Comparison of ENCODE assay signal across 9 mouse cellular contexts in the genomic region with DNA sequence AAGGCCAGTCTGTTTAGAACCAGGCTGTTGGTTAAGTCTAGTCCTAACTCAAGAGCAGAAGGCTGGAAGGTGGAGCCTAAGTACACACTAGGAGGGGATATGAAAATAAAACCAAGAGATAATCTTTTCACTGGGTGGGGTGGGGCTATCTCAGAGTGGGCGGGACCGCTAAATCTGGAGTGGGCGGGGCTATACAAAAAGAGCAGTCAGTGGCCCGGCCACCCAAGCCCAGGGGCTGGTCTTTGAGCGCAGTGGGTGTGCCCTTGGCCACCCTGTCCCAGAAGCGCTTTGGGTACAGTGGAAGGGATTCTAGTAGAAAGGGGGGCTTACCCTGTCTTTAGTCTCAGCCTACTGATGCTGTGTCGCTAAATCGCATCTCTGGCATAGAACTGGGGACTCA. TPM values are rescaled to one million over a fixed set of nuclear protein-coding genes. Genes with fewer than 3 reads are reported as not detected.
DNase-seq lines count a peak whose midpoint lies in the region; ATAC-seq lines count a peak whose summit lies in the region.
"Had no signal": no experiment of that assay in that cellular context is flagged by ENCODE, and none has a peak within 500 bp of the region (broad histone marks: within the 10 kb centered on the region; RNA-seq: fewer than 3 reads in every experiment).

No protein-coding gene starts in this region.

- H3K36me3 ChIP-seq in heart, embryonic 14.5 days (ENCODE audit: control insufficient read depth, insufficient read depth, low read length), result no peaks in the 10 kb centered on the region
- no peaks in the 10 kb centered on the region for H3K36me3 ChIP-seq in hindbrain, embryonic 16.5 days (ENCODE audit: control insufficient read depth, insufficient read depth, low read length)
- H3K36me3 ChIP-seq in midbrain, embryonic 13.5 days, result no peaks in the 10 kb centered on the region

- H3K4me1 ChIP-seq in heart, embryonic 14.5 days (ENCODE audit: control insufficient read depth in 2 of 2, insufficient read depth in 2 of 2, low read length in 2 of 2), result peaks cover 2 to 7% of the 10 kb centered on the region in 2 experiments; a peak in 3 of 4 replicates
- H3K4me1 ChIP-seq in hindbrain, embryonic 16.5 days (ENCODE audit: control insufficient read depth, insufficient read depth, low read depth, low read length), result peaks cover 8% of the 10 kb centered on the region; the same call in 1 of the 2 replicates
- H3K4me1 ChIP-seq in midbrain, embryonic 13.5 days (replicated peaks), result peaks cover 11% of the 10 kb centered on the region; the same call in 1 of the 2 replicates

- WGBS in heart, embryonic 14.5 days, result 7% methylated on average over 8 of the region's 8 CpGs
- 5% methylated on average over 8 of the region's 8 CpGs for WGBS in hindbrain, embryonic 16.5 days
- 13% methylated on average over 8 of the region's 8 CpGs for WGBS in midbrain, embryonic 13.5 days

- no peak for DNase-seq in heart, postnatal 10 days
- DNase-seq in cerebellum, adult 9-10 months, result no peak
- DNase-seq in left cerebral cortex, postnatal 14 days (ENCODE audit: low spot score in 2 of 2), result no peak
- DNase-seq in T-cell, adult 2 months (ENCODE audit: low spot score), result no peak

- H3K27ac ChIP-seq in heart, embryonic 14.5 days (replicated peaks in 1 of 2; ENCODE audit: control insufficient read depth in 1 of 2, insufficient read depth in 1 of 2, low read depth in 2 of 2, low read length in 2 of 2), result no peak overlapping the region
- no peak overlapping the region for H3K27ac ChIP-seq in hindbrain, embryonic 16.5 days (ENCODE audit: low read depth, low read length)
- no peak overlapping the region for H3K27ac ChIP-seq in midbrain, embryonic 13.5 days

- H3K9ac ChIP-seq in heart, embryonic 14.5 days (ENCODE audit: low read length), result no peak overlapping the region
- peak overlapping the region; percentile 84 for H3K9ac ChIP-seq in hindbrain, embryonic 16.5 days (ENCODE audit: low read depth, low read length)
- H3K9ac ChIP-seq in midbrain, embryonic 13.5 days (replicated peaks), result peak overlapping the region; percentile 75

- peak overlapping the region; percentile 47 to 55; a peak in 3 of 4 replicates for H3K4me3 ChIP-seq in heart, embryonic 14.5 days (ENCODE audit: control insufficient read depth in 1 of 2, insufficient read depth in 1 of 2, low read depth in 1 of 2, low read length in 2 of 2)
- H3K4me3 ChIP-seq in hindbrain, embryonic 16.5 days (ENCODE audit: low read length), result peak overlapping the region; percentile 63
- peak overlapping the region; percentile 53 for H3K4me3 ChIP-seq in midbrain, embryonic 13.5 days (replicated peaks)

- H3K27me3 ChIP-seq in heart, embryonic 14.5 days (ENCODE audit: control insufficient read depth, insufficient read depth, low read length), result peaks cover 37% of the 10 kb centered on the region
- peaks cover 8% of the 10 kb centered on the region for H3K27me3 ChIP-seq in hindbrain, embryonic 16.5 days (replicated peaks; ENCODE audit: control insufficient read depth, insufficient read depth, low read length)
- peaks cover 29% of the 10 kb centered on the region for H3K27me3 ChIP-seq in midbrain, embryonic 13.5 days

- H3K9me3 ChIP-seq in heart, embryonic 14.5 days (ENCODE audit: control insufficient read depth, low read length), result no peaks in the 10 kb centered on the region
- peaks cover 4% of the 10 kb centered on the region; the same call in 1 of the 2 replicates for H3K9me3 ChIP-seq in hindbrain, embryonic 16.5 days (ENCODE audit: control insufficient read depth, low read length)
- no peaks in the 10 kb centered on the region for H3K9me3 ChIP-seq in midbrain, embryonic 13.5 days

- intact Hi-C loops in heart, postnatal 10 days (cut with DNase I), result no loop called here
- intact Hi-C loops in left cerebral cortex, postnatal 14 days (cut with DNase I), result no loop called here

- 0 out of 2 replicates have a peak, but pooled peaks have one; percentile 23 for ATAC-seq in heart, embryonic 14.5 days (ENCODE audit: insufficient number of reproducible peaks, insufficient read depth, low FRiP score, low read depth)
- peak; percentile 67 for ATAC-seq in common myeloid progenitor, adult 5-6 weeks (replicated peaks; ENCODE audit: low read depth, poor library complexity, severe bottlenecking)
- ATAC-seq in hindbrain, embryonic 16.5 days, result peak; percentile 75
- peak; percentile 69 for ATAC-seq in midbrain, embryonic 13.5 days

- H3K4me2 ChIP-seq in heart, embryonic 14.5 days (ENCODE audit: low read length), result peak overlapping the region; percentile 69
- H3K4me2 ChIP-seq in hindbrain, embryonic 16.5 days (ENCODE audit: low read length), result peak overlapping the region; percentile 74
- peak overlapping the region; percentile 71 for H3K4me2 ChIP-seq in midbrain, embryonic 13.5 days (replicated peaks)

RNA-seq across cellular contexts. Expression of a gene that starts 0.5 kb away (rescaled TPM):
- 24.8 and 26.2 TPM in 2 replicates for polyA plus RNA-seq in heart, embryonic 14.5 days (2014; fragmentation: Nextera tagmentation; extraction: Ambion mirVana)
- total RNA-seq in heart, postnatal 10 days (2021), result 10 to 100 TPM; 20.5 to 25.0 TPM
- 13.2 and 14.6 TPM in 2 replicates for total RNA-seq in common myeloid progenitor, adult 5-6 weeks (2017)
- polyA plus RNA-seq in hindbrain, embryonic 16.5 days (2015; fragmentation: Nextera tagmentation; extraction: Ambion mirVana), result 29.1 and 30.9 TPM in 2 replicates
- 13.8 and 14.7 TPM in 2 replicates for polyA plus RNA-seq in midbrain, embryonic 13.5 days (2015; fragmentation: Nextera tagmentation; extraction: Ambion mirVana)
- total RNA-seq in left cerebral cortex, postnatal 14 days (2021), result 10 to 100 TPM in 1 of 2 experiments, 1 to 10 TPM in 1; 9.3 to 11.3 TPM

RNA-seq across cellular contexts. Expression of a gene that starts 0.6 kb away (rescaled TPM):
- 0.36 and 0.49 TPM in 2 replicates for polyA plus RNA-seq in heart, embryonic 14.5 days (2014; fragmentation: Nextera tagmentation; extraction: Ambion mirVana)
- under 1 TPM; 0.32 to 0.45 TPM for total RNA-seq in heart, postnatal 10 days (2021)
- not detected in 2 replicates for total RNA-seq in common myeloid progenitor, adult 5-6 weeks (2017)
- polyA plus RNA-seq in hindbrain, embryonic 16.5 days (2015; fragmentation: Nextera tagmentation; extraction: Ambion mirVana), result 17.1 and 17.7 TPM in 2 replicates
- polyA plus RNA-seq in midbrain, embryonic 13.5 days (2015; fragmentation: Nextera tagmentation; extraction: Ambion mirVana), result 6.4 and 6.6 TPM in 2 replicates
- 1 to 10 TPM; 6.9 to 7.2 TPM for total RNA-seq in left cerebral cortex, postnatal 14 days (2021)

RNA-seq across cellular contexts. Expression of a gene that starts 23.7 kb away (rescaled TPM):
- polyA plus RNA-seq in heart, embryonic 14.5 days (2014; fragmentation: Nextera tagmentation; extraction: Ambion mirVana), result 0.08 TPM in 1 of 2 replicates, not detected in the other
- total RNA-seq in heart, postnatal 10 days (2021), result under 1 TPM; 0.22 to 0.48 TPM
- total RNA-seq in common myeloid progenitor, adult 5-6 weeks (2017), result 9.6 and 14.7 TPM in 2 replicates
- not detected in 2 replicates for polyA plus RNA-seq in hindbrain, embryonic 16.5 days (2015; fragmentation: Nextera tagmentation; extraction: Ambion mirVana)
- polyA plus RNA-seq in midbrain, embryonic 13.5 days (2015; fragmentation: Nextera tagmentation; extraction: Ambion mirVana), result not detected in 2 replicates
- under 1 TPM in 1 of 2 experiments, not detected in 1; 0.42 TPM for total RNA-seq in left cerebral cortex, postnatal 14 days (2021)

RNA-seq across cellular contexts. Expression of a gene that starts 40.7 kb away (rescaled TPM):
- 54.6 and 57.4 TPM in 2 replicates for polyA plus RNA-seq in heart, embryonic 14.5 days (2014; fragmentation: Nextera tagmentation; extraction: Ambion mirVana)
- 10 to 100 TPM; 28.8 to 33.2 TPM for total RNA-seq in heart, postnatal 10 days (2021)
- 32.2 and 37.0 TPM in 2 replicates for total RNA-seq in common myeloid progenitor, adult 5-6 weeks (2017)
- 63.8 and 74.3 TPM in 2 replicates for polyA plus RNA-seq in hindbrain, embryonic 16.5 days (2015; fragmentation: Nextera tagmentation; extraction: Ambion mirVana)
- 65.8 and 71.4 TPM in 2 replicates for polyA plus RNA-seq in midbrain, embryonic 13.5 days (2015; fragmentation: Nextera tagmentation; extraction: Ambion mirVana)
- 10 to 100 TPM; 34.7 to 37.8 TPM for total RNA-seq in left cerebral cortex, postnatal 14 days (2021)

RNA-seq across cellular contexts. Expression of a gene that starts 40.9 kb away (rescaled TPM):
- polyA plus RNA-seq in heart, embryonic 14.5 days (2014; fragmentation: Nextera tagmentation; extraction: Ambion mirVana), result not detected in 2 replicates
- total RNA-seq in heart, postnatal 10 days (2021), result not detected
- total RNA-seq in common myeloid progenitor, adult 5-6 weeks (2017), result not detected in 2 replicates
- polyA plus RNA-seq in hindbrain, embryonic 16.5 days (2015; fragmentation: Nextera tagmentation; extraction: Ambion mirVana), result not detected in 2 replicates
- polyA plus RNA-seq in midbrain, embryonic 13.5 days (2015; fragmentation: Nextera tagmentation; extraction: Ambion mirVana), result not detected in 2 replicates
- total RNA-seq in left cerebral cortex, postnatal 14 days (2021), result not detected
- total RNA-seq: MEL had no signal

Comparison
In these comparisons a context has a peak if more than half of its experiments do, and no peak if none do; other contexts are left out.
1. ATAC-seq: peak in every context shown above with its lines; median percentile 75 in hindbrain, embryonic 16.5 days; 69 in midbrain, embryonic 13.5 days; 67 in common myeloid progenitor, adult 5-6 weeks; 23 in heart, embryonic 14.5 days.